Mouse (Mus musculus): Measurements from ENCODE around the gene Fam114a2. TPM values are rescaled to one million over a fixed set of nuclear protein-coding genes. Genes with fewer than 3 reads are reported as not detected.
"Not testable (repeated sequence)": the region's sequence is repeated elsewhere in the genome, so short reads cannot be mapped to it uniquely, and the experiment has no call there.

Gene Fam114a2
- total RNA-seq (2021) (10 to 100 TPM; 37.7 to 42.4 TPM), polyA plus RNA-seq (2012; rRNA removed) (26.1 and 32.2 TPM in 2 replicates)
- long read RNA-seq, transcript Fam114a2-201 (14 exons, 2,557 nt) = major isoform, 16 of 67 reads
- long read RNA-seq, partial matches to known transcripts = 1 of 67 reads
- long read RNA-seq, other reads (novel, unspliced or antisense) = 49 of 67 reads

GRCm38 (mm10) chr11:57518091-57518750 lies at the start of gene Fam114a2, which contains the start of gene Mfap3:
TSS of gene Fam114a2 (minus strand) at chr11:57518617.
TSS of gene Mfap3 (plus strand) at chr11:57518664.
- H3K4me1 ChIP-seq (ENCODE audit: control insufficient read depth, insufficient read depth, low read length) = peaks cover 3% of the 10 kb centered on the region
- TF ChIP-seq POLR2A (IDR thresholded peaks at IDR 0.05; ENCODE audit: insufficient read depth, low read depth, low read length) = peak; percentile 82
- TF ChIP-seq CTCF (IDR thresholded peaks at IDR 0.05) = no peak
- under 1% methylated on average over 59 of the region's 59 CpGs for WGBS
- intact Hi-C loops (cut with DNase I) = loop anchor here (1.0 kb wide), 1 partner anchor 127 kb away; the partner anchor contains the start of gene Galnt10
- H3K79me2 ChIP-seq (replicated peaks; ENCODE audit: control insufficient read depth, insufficient read depth, low read length) = peaks cover 2% of the 10 kb centered on the region; the same call in 1 of the 2 replicates
- H3K36me3 ChIP-seq (ENCODE audit: control insufficient read depth, insufficient read depth, low read length) = peaks cover 5% of the 10 kb centered on the region; the same call in 1 of the 2 replicates
- H3K27me3 ChIP-seq (ENCODE audit: control insufficient read depth, insufficient read depth, low read length) = no peaks in the 10 kb centered on the region
- peak within 1 kb of the TSS; percentile 79 for H3K27ac ChIP-seq
- peak within 1 kb of the TSS; percentile 57 for H3K4me3 ChIP-seq
- H3K9ac ChIP-seq (ENCODE audit: low read depth, low read length) = peak within 1 kb of the TSS; percentile 87
- peak; percentile 93 to 94 for DNase-seq

GRCm38 (mm10) chr11:57566091-57567035 lies 47.9 kb upstream of the Fam114a2 start:
- Histone ChIP-seq H3K4me3 (no peak overlapping the region), H3K36me3 (ENCODE audit: control insufficient read depth, insufficient read depth, low read length) (no peaks in the 10 kb centered on the region), H3K9ac (ENCODE audit: low read depth, low read length) (no peak overlapping the region), H3K79me2 (replicated peaks; ENCODE audit: control insufficient read depth, insufficient read depth, low read length) (no peaks in the 10 kb centered on the region), H3K4me1 (ENCODE audit: control insufficient read depth, insufficient read depth, low read length) (peaks cover 2% of the 10 kb centered on the region; the same call in 1 of the 2 replicates), H3K27ac (no peak overlapping the region), H3K27me3 (ENCODE audit: control insufficient read depth, insufficient read depth, low read length) (peaks cover 2% of the 10 kb centered on the region)
- intact Hi-C loops (cut with DNase I) = no loop called here
- TF ChIP-seq EP300 (IDR thresholded peaks at IDR 0.05; ENCODE audit: insufficient read depth, low read depth, low read length) = no peak
- TF ChIP-seq POLR2A (IDR thresholded peaks at IDR 0.05; ENCODE audit: insufficient read depth, low read depth, low read length) = no peak
- TF ChIP-seq CTCF (IDR thresholded peaks at IDR 0.05) = no peak
- no peak for DNase-seq
- 59% methylated on average over 18 of the region's 18 CpGs for WGBS

- 30% methylated on average over 12 of the region's 12 CpGs for WGBS
These were observed 46.1 kb upstream of the Fam114a2 start for GRCm38 (mm10) chr11:57564564-57564963.

GRCm38 (mm10) chr11:57557936-57558335 lies 39.5 kb upstream of the Fam114a2 start:
- DNase-seq; H3K27me3 ChIP-seq (ENCODE audit: control insufficient read depth, insufficient read depth, low read length); H3K9ac ChIP-seq (ENCODE audit: low read depth, low read length); H3K79me2 ChIP-seq (replicated peaks; ENCODE audit: control insufficient read depth, insufficient read depth, low read length); H3K27ac ChIP-seq; H3K36me3 ChIP-seq (ENCODE audit: control insufficient read depth, insufficient read depth, low read length); H3K4me3 ChIP-seq; H3K4me1 ChIP-seq (ENCODE audit: control insufficient read depth, insufficient read depth, low read length); intact Hi-C loops (cut with DNase I): not testable (repeated sequence)
- 93% methylated on average over 10 of the region's 10 CpGs for WGBS

More at GRCm38 (mm10) chr11:57564564-57564963, 46.1 kb upstream of the Fam114a2 start:
- Histone ChIP-seq H3K9ac (ENCODE audit: low read depth, low read length) (no peak overlapping the region), H3K36me3 (ENCODE audit: control insufficient read depth, insufficient read depth, low read length) (no peaks in the 10 kb centered on the region), H3K4me3 (no peak overlapping the region), H3K27me3 (ENCODE audit: control insufficient read depth, insufficient read depth, low read length) (peaks cover 2% of the 10 kb centered on the region), H3K27ac (no peak overlapping the region), H3K79me2 (replicated peaks; ENCODE audit: control insufficient read depth, insufficient read depth, low read length) (no peaks in the 10 kb centered on the region), H3K4me1 (ENCODE audit: control insufficient read depth, insufficient read depth, low read length) (peaks cover 2% of the 10 kb centered on the region; the same call in 1 of the 2 replicates)
- TF ChIP-seq CTCF (IDR thresholded peaks at IDR 0.05) = no peak
- intact Hi-C loops (cut with DNase I) = no loop called here
- no peak for DNase-seq

- H3K36me3 ChIP-seq (ENCODE audit: control insufficient read depth, insufficient read depth, low read length) = no peaks in the 10 kb centered on the region
- H3K4me3 ChIP-seq = no peak overlapping the region
- 74% methylated on average over 9 of the region's 9 CpGs for WGBS
- H3K27ac ChIP-seq = no peak overlapping the region
- H3K9ac ChIP-seq (ENCODE audit: low read depth, low read length) = no peak overlapping the region
- H3K4me1 ChIP-seq (ENCODE audit: control insufficient read depth, insufficient read depth, low read length) = no peaks in the 10 kb centered on the region
- intact Hi-C loops (cut with DNase I) = no loop called here
- no peaks in the 10 kb centered on the region for H3K79me2 ChIP-seq (replicated peaks; ENCODE audit: control insufficient read depth, insufficient read depth, low read length)
- H3K27me3 ChIP-seq (ENCODE audit: control insufficient read depth, insufficient read depth, low read length) = no peaks in the 10 kb centered on the region
- no peak for DNase-seq
- TF ChIP-seq EP300 (IDR thresholded peaks at IDR 0.05; ENCODE audit: insufficient read depth, low read depth, low read length) (no peak), POLR2A (IDR thresholded peaks at IDR 0.05; ENCODE audit: insufficient read depth, low read depth, low read length) (no peak), CTCF (IDR thresholded peaks at IDR 0.05) (no peak)
These were observed 34.8 kb upstream of the Fam114a2 start for GRCm38 (mm10) chr11:57553015-57553780.

All from heart, adult 2 months (tissue).